Mouse (Mus musculus) midbrain, embryonic 13.5 days (tissue): ENCODE data around the gene Znrf2. TPM values are rescaled to one million over a fixed set of nuclear protein-coding genes. Genes with fewer than 3 reads are reported as not detected.

Source experiments
- ATAC-seq: fragments of 200-750 bp; cut with Nextera tagmentation; 2 replicates; pipeline ENCODE4 v1.8.0; 2017; ENCODE audit warnings: mild to moderate bottlenecking, moderate TSS enrichment, moderate library complexity
- H3K27ac ChIP-seq: fragments of 300-500 bp; sonication (generic); 2 replicates; pipeline ENCODE4 v1.5.1; 2015; ENCODE audit warnings: inconsistent platforms, mild to moderate bottlenecking, moderate library complexity
- H3K27me3 ChIP-seq: fragments of 300-500 bp; sonication (generic); 2 replicates; pipeline ENCODE4 v1.6.1; 2015; ENCODE audit warnings: mild to moderate bottlenecking, inconsistent platforms
- H3K36me3 ChIP-seq: fragments of 300-500 bp; sonication (generic); 2 replicates; pipeline ENCODE4 v1.6.1; 2015; ENCODE audit warnings: mild to moderate bottlenecking, inconsistent platforms
- H3K4me1 ChIP-seq: fragments of 300-500 bp; sonication (generic); replicated peaks from 2 replicates; pipeline ENCODE4 v1.6.1; 2015; ENCODE audit warnings: inconsistent platforms
- H3K4me2 ChIP-seq: fragments of 300-500 bp; sonication (generic); replicated peaks from 2 replicates; pipeline ENCODE4 v1.6.1; 2015; ENCODE audit warnings: moderate library complexity, mild to moderate bottlenecking, inconsistent platforms
- H3K4me3 ChIP-seq: fragments of 300-500 bp; sonication (generic); replicated peaks from 2 replicates; pipeline ENCODE4 v1.5.1; 2015; ENCODE audit warnings: mild to moderate bottlenecking, inconsistent platforms
- H3K9ac ChIP-seq: fragments of 300-500 bp; sonication (generic); replicated peaks from 2 replicates; pipeline ENCODE4 v1.6.1; 2015; ENCODE audit warnings: mild to moderate bottlenecking, inconsistent platforms
- H3K9me3 ChIP-seq: fragments of 300-500 bp; sonication (generic); 2 replicates; pipeline ENCODE4 v1.6.1; 2016; ENCODE audit warnings: mild to moderate bottlenecking, inconsistent platforms
- WGBS: fragments of 180-500 bp; shearing (Covaris S2); methylation state at CpG from one replicate; pipeline ENCODE4 v1.1.7; 2015; 5-methylcytosine and 5-hydroxymethylcytosine counted together
- polyA plus RNA-seq: library from polyadenylated mRNA; unstranded; fragments of >200 nt; fragmentation: Nextera tagmentation; extraction: Ambion mirVana; gene quantifications from 2 replicates; pipeline ENCODE4 v1.2.1, GENCODE M21; 2015

The Znrf2 gene
- 6.0 and 6.4 TPM in 2 replicates for polyA plus RNA-seq

DNA sequence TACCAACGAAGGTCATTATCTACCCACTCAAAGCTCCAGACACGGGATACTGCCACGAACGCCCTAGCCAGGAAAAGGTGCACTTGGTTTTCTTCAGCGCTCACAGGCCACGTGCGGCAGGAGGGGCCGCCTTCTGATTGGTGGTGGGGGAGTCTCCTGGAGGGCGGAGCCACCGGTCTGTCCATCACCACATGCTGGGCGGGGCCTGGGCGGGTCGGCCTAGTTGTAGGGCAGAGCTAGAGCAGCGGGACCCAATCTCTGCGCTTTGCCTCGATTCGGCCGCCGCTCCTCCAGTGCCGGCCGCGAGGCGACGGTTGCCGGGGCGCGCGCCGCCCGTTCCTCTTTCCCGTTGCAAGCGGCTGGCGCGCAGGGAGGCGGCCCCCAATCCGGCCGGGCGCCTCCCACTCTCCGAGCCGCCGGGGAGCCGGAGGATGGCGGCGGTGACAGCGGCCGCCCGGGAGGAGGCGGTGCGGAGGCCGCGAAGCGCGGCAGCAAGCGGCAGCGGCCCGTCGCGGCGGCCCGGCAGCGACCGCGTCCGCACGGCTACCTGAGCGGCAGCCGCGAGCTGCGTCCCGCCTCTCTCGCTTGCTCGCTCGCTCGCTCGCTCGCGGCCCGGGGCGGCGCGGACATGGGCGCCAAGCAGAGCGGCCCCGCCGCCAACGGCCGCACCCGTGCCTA lies at the start of gene Znrf2:
Znrf2 (plus strand) TSS at position 529 of the 678 bp plus-strand sequence.
- Histone ChIP-seq H3K4me2 (peak within 1 kb of the TSS; percentile 71), H3K27ac (peak within 1 kb of the TSS; percentile 97), H3K4me1 (peaks cover 29% of the 10 kb centered on the region), H3K4me3 (peak within 1 kb of the TSS; percentile 73), H3K9ac (peak within 1 kb of the TSS; percentile 93), H3K27me3 (no peaks in the 10 kb centered on the region; the same call in 1 of the 2 replicates), H3K9me3 (no peaks in the 10 kb centered on the region), H3K36me3 (no peaks in the 10 kb centered on the region)
- WGBS = 0% methylated on average over 55 of the region's 88 CpGs
- ATAC-seq = peak; percentile 99

DNA sequence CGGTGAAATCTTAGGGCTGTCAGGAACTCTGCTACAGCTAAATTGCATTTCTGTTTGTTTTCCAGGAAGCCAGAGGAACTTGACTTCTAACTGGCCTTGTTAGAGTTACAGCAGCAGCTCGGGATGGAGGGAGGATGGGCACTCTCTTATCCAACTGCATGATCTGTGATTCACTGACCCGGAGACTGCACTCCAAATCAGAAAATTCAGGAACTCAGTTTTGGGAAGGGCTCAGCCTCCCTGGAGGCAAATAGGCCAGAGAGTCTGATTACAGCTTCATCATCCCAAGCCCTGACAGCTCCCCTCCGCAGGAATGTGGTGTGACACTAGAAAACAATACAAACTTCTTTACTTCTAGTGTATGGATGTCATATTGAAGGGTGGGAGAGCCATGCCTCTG lies 49.0 kb upstream of the Znrf2 start:
- H3K4me3 ChIP-seq = no peak overlapping the region
- H3K36me3 ChIP-seq = no peaks in the 10 kb centered on the region
- no peak overlapping the region for H3K4me2 ChIP-seq
- H3K9me3 ChIP-seq = no peaks in the 10 kb centered on the region
- H3K27ac ChIP-seq = no peak overlapping the region
- no peak overlapping the region for H3K9ac ChIP-seq
- no peak for ATAC-seq
- 58% methylated on average over 4 of the region's 4 CpGs for WGBS
- no peaks in the 10 kb centered on the region for H3K4me1 ChIP-seq
- 0 out of 2 replicates have a peak, but pooled peaks cover 3% of the 10 kb centered on the region for H3K27me3 ChIP-seq

DNA sequence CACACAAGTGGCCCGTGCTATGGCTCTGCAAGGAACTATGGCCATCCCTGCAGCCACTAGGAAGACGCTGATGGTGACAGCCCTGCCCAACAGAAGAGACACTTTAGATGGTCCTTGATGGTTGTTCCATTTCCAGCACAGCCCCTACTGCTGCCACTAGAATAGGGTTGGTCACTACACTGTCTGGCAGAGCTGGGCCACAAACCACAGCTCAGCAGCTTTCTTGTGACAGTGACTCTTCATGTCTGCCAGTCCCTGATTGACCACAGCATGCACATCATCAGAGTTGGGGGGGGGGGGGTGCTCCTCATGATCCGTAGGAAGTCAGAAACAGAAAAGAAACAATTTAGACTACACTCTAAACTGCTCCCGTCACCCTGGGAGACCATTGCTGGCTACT lies 46.0 kb upstream of the Znrf2 start:
- 86% methylated on average over 4 of the region's 4 CpGs for WGBS
- no peaks in the 10 kb centered on the region for H3K4me1 ChIP-seq
- H3K4me2 ChIP-seq = no peak overlapping the region
- H3K4me3 ChIP-seq = no peak overlapping the region
- H3K27ac ChIP-seq = no peak overlapping the region
- no peak overlapping the region for H3K9ac ChIP-seq
- H3K9me3 ChIP-seq = no peaks in the 10 kb centered on the region
- ATAC-seq = no peak
- no peaks in the 10 kb centered on the region for H3K27me3 ChIP-seq
- H3K36me3 ChIP-seq = no peaks in the 10 kb centered on the region

DNA sequence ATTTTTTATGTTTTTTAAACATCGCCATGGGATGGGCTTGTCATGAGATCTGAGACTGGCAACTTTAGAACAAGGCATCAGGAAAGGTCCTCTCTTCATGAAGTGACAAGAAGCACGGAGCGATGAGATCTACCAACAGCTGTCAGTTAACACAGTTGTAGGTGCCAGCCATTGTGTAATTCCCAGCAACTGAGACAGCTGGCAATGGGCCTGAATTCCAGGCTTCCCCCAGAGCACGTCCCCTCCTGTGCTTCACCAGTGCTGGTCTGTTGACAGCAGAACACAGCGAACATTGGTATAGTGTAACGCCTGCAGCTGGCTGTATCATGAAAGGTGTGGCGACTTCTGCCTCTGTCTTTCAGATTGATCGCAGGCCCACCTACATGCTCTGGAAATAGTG lies 45.5 kb upstream of the Znrf2 start:
- no peak overlapping the region for H3K9ac ChIP-seq
- no peaks in the 10 kb centered on the region for H3K9me3 ChIP-seq
- no peak overlapping the region for H3K4me3 ChIP-seq
- H3K27me3 ChIP-seq = no peaks in the 10 kb centered on the region
- H3K27ac ChIP-seq = no peak overlapping the region
- 78% methylated on average over 8 of the region's 8 CpGs for WGBS
- no peak overlapping the region for H3K4me2 ChIP-seq
- ATAC-seq = no peak
- no peaks in the 10 kb centered on the region for H3K4me1 ChIP-seq
- H3K36me3 ChIP-seq = no peaks in the 10 kb centered on the region

DNA sequence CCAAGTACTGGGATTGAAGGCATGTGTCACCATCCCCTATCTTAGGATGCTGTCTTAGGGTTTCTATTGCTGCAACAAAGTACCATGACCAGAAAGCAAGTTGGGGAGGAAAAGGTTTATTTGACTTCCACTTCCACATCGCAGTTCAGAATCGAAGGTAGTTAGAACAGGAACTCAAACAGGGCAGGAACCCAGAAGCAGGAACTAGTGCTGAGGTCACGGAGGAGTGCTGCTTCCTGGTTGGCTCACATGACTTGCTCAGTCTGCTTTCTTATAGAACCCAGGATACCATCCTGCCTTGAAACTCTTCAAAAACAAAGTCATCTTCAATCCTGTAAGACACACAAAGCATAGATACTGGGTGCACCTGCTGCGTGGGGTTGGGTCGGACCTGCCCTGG lies 44.6 kb upstream of the Znrf2 start:
- ATAC-seq = no peak
- no peak overlapping the region for H3K27ac ChIP-seq
- H3K9me3 ChIP-seq = no peaks in the 10 kb centered on the region
- no peak overlapping the region for H3K9ac ChIP-seq
- no peak overlapping the region for H3K4me2 ChIP-seq
- WGBS = 93% methylated on average over 5 of the region's 5 CpGs
- no peaks in the 10 kb centered on the region for H3K36me3 ChIP-seq
- H3K27me3 ChIP-seq = no peaks in the 10 kb centered on the region
- H3K4me1 ChIP-seq = no peaks in the 10 kb centered on the region
- H3K4me3 ChIP-seq = no peak overlapping the region

DNA sequence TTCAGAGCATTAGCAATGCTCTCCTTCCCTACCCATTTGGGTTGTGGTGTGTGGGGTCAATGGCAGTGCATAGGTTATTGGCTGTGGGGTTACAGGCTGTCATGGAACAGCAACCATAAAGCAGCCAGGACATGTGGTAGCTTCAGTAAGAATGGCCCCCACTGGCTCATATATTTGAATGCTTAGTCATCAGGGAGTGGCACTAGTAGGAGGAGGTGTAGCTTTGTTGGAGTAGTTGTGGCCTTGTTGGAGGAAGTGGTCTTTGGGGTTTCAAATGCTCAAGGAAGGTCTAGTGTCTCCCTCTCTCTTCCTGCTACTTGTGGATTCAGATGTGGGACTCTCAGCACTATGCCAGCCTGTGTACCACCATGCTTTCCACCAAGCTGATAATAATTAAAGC lies 41.0 kb upstream of the Znrf2 start:
- Histone ChIP-seq H3K36me3 (no peaks in the 10 kb centered on the region), H3K27me3 (no peaks in the 10 kb centered on the region), H3K4me2 (no peak overlapping the region), H3K27ac (no peak overlapping the region), H3K9me3 (no peaks in the 10 kb centered on the region), H3K4me3 (no peak overlapping the region), H3K4me1 (peaks cover 4% of the 10 kb centered on the region; the same call in 1 of the 2 replicates), H3K9ac (no peak overlapping the region)
- no peak for ATAC-seq

DNA sequence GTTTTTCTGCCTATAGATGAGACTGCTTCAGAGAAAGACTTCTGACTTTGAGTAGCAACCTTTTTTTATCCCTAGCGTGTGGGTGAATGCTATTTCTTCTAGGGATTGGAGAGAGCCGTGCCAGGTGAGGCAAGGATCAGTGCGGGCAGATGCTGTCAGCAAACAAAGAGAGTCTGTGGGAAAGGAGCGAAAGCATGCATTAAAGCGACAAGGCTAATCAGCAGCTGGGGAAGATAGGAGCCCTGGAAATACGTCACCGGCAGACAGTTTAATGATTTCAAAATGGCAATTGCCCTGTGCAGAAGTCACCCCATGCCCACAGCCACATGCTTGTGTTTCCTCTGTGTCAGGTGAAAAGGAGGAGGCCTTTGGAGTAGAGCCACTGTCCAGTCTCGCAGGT lies 39.1 kb upstream of the Znrf2 start:
- 43% methylated on average over 8 of the region's 8 CpGs for WGBS
- Histone ChIP-seq H3K27ac (peak overlapping the region; percentile 61), H3K9me3 (no peaks in the 10 kb centered on the region), H3K4me3 (no peak overlapping the region), H3K36me3 (no peaks in the 10 kb centered on the region), H3K27me3 (no peaks in the 10 kb centered on the region), H3K4me1 (peaks cover 16% of the 10 kb centered on the region), H3K9ac (no peak overlapping the region), H3K4me2 (no peak overlapping the region)
- peak; percentile 26; the same call in 1 of the 2 replicates for ATAC-seq

DNA sequence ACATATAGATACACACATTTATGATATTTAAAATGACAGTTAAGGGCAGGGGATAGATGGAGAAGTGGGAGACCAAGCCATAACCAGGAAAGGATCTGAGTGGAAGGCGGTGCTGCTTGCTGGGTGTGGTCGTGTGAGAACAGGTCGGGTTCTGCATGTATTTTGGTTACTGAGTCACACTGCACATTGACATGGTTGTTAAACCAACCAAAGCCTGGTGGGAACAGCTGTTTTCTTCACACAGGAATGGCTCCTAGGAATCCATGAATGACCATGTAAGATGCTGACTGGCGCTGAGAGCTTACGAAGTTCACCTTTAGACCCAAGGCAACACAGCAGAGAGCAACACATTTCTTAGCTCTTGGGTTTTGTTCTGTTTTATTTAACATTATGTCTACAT lies 36.7 kb upstream of the Znrf2 start:
- H3K27ac ChIP-seq = no peak overlapping the region
- H3K9me3 ChIP-seq = no peaks in the 10 kb centered on the region
- H3K4me3 ChIP-seq = no peak overlapping the region
- no peaks in the 10 kb centered on the region for H3K36me3 ChIP-seq
- ATAC-seq = no peak
- 79% methylated on average over 5 of the region's 5 CpGs for WGBS
- peaks cover 22% of the 10 kb centered on the region for H3K4me1 ChIP-seq
- no peak overlapping the region for H3K9ac ChIP-seq
- no peak overlapping the region for H3K4me2 ChIP-seq
- no peaks in the 10 kb centered on the region for H3K27me3 ChIP-seq

DNA sequence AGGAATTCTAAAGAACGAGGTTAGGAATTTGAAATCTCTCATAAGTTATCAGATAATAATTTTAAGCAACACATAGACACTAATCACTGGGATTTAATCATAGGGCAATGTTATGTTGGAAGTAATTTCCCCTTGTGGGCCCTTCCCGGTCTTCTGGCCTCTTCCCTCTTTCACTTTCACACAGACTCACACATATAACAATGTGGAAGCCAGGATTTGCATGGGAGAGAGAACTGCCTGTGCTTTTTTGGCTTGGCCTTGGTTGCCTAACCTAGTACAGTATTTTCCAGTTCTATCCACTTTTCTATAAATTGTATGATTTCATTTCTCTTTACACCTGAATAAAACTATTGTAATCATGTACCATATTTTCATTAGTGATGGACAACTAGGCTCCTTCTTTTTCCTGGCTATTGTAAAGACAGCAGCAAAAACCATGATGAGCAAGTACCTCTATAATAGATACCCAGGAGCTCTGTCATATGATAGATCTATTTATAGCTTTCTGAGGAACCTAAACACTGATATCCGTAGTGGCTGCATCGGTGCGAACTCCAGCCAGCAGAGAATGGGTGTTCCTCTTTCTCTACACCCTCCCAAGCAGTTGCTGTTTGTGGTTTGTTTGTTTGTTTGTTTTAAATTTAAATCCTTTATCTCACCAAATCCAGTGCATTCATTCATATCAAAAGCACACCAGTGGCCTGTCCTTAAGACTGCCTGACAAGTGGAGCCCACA lies 36.0 kb upstream of the Znrf2 start:
- H3K36me3 ChIP-seq = no peaks in the 10 kb centered on the region
- no peak for ATAC-seq
- H3K27me3 ChIP-seq = no peaks in the 10 kb centered on the region
- no peak overlapping the region for H3K4me2 ChIP-seq
- WGBS = 81% methylated on average over 5 of the region's 5 CpGs
- H3K4me3 ChIP-seq = no peak overlapping the region
- no peak overlapping the region for H3K27ac ChIP-seq
- no peak overlapping the region for H3K9ac ChIP-seq
- H3K9me3 ChIP-seq = no peaks in the 10 kb centered on the region
- H3K4me1 ChIP-seq = peaks cover 29% of the 10 kb centered on the region

DNA sequence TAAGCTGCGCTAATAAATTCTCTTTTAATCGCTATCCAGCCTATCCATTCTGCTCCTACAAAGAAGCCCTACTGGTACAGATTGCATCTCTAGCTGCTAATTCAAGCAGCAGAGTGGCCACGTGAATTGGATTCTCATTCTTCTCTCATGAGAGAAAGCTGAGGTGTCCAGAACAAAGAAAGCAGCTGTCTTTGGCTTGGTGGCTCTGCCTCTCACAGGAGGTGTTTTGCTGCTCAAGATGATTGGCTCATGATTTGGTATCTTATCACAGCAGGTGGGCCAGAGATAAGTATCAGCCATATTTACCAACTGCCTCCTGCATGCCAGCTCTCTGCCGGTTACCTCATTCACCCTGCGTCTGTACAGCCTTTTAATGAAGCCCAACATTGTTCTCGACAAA lies 34.8 kb upstream of the Znrf2 start:
- Histone ChIP-seq H3K4me3 (no peak overlapping the region), H3K4me1 (peaks cover 31% of the 10 kb centered on the region), H3K9me3 (no peaks in the 10 kb centered on the region), H3K9ac (no peak overlapping the region), H3K4me2 (no peak overlapping the region), H3K36me3 (no peaks in the 10 kb centered on the region), H3K27me3 (no peaks in the 10 kb centered on the region), H3K27ac (peak overlapping the region; percentile 44)
- WGBS = 39% methylated on average over 6 of the region's 6 CpGs
- no peak for ATAC-seq

DNA sequence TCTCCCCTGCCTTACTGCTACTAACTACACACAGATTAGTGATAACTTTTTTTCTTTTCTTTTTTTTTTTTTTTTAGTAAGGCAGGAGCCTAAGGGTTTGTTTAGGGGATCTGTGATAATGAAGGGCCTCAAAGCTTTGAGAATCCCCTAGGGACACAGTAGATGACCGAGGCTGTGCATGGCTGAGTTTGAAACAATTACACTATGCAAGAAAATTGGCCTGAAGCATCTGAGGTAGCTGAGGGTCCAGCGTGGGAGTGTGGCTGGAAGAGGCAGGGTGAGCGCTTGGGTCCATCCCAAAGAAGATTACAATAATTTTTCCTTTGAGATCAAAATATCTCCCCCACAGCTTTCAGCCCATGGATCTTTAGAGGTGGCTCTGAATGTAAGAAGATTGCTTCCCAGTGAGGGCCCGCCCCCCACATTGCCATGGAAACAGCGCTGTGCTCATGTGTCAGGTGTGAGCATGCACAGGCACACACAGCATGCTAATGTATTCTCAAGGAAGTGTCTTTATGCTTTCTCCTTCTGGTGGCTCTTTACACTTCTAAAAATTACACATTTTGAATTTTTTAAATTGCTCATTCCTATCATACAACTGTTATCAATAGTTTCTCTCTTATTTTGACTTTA lies 31.5 kb upstream of the Znrf2 start:
- peak overlapping the region; percentile 82 for H3K27ac ChIP-seq
- peaks cover 36% of the 10 kb centered on the region for H3K4me1 ChIP-seq
- peak overlapping the region; percentile 30 for H3K4me2 ChIP-seq
- peak; percentile 95 for ATAC-seq
- 26% methylated on average over 5 of the region's 5 CpGs for WGBS
- no peak overlapping the region for H3K4me3 ChIP-seq
- no peak overlapping the region for H3K9ac ChIP-seq
- H3K36me3 ChIP-seq = no peaks in the 10 kb centered on the region
- H3K9me3 ChIP-seq = no peaks in the 10 kb centered on the region
- H3K27me3 ChIP-seq = no peaks in the 10 kb centered on the region

DNA sequence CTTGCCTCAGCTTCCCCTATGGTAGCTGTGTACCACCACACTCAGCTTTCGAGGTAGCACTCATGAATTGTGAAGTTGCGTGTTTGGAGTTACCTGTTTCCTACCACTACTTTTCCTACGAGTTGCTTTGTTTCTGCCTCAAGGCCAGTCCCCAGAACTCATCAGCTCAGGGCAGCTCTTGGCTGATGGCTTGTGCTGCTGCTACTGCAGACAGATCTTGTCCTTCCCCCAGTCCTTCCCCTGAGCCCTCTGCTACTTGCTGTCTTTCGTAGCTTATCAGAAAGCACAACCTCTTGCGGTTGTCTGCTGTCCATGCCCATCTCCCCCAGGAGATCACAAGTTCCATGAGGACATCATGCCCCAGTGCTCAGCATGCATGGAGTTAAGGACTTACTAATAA lies 29.9 kb upstream of the Znrf2 start:
- Histone ChIP-seq H3K36me3 (no peaks in the 10 kb centered on the region), H3K9me3 (no peaks in the 10 kb centered on the region), H3K4me2 (no peak overlapping the region), H3K4me1 (peaks cover 29% of the 10 kb centered on the region), H3K27me3 (no peaks in the 10 kb centered on the region), H3K4me3 (no peak overlapping the region), H3K27ac (no peak overlapping the region), H3K9ac (no peak overlapping the region)
- WGBS = 89% methylated on average over 5 of the region's 5 CpGs
- ATAC-seq = no peak
